In the genomic region with DNA sequence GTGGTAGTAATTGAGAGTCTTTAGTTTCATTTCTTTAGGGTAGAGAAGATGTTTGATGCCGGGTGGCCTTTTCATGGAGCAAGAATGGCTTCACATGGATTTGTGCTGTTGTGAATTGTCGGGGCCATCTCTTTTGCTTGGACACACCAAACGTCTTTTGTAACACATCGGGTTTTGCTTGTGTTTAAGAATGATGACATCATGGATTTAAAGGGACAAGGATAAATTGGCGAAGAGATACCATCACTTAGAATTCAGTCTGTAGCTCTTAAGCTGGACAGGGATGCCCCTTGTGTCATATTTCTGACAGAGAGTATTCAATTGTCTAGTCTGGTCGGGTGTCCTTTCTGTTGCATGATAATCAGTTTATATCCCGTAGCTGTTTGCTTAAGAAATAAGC, we compare ENCODE assay signal across 9 mouse cellular contexts. TPM values are rescaled to one million over a fixed set of nuclear protein-coding genes. Genes with fewer than 3 reads are reported as not detected.
A peak's percentile ranks its signal among the peaks of the same experiment; 100 is the strongest.
DNase-seq lines count a peak whose midpoint lies in the region; ATAC-seq and TF ChIP-seq lines count a peak whose summit lies in the region.
"Had no signal": no experiment of that assay in that cellular context is flagged by ENCODE, and none has a peak within 500 bp of the region (broad histone marks: within the 10 kb centered on the region; RNA-seq: fewer than 3 reads in every experiment).

No protein-coding gene starts in this region.

- H3K4me1 ChIP-seq in cerebellum, adult 2 months (ENCODE audit: control insufficient read depth, insufficient read depth, low read length), result peaks cover 9% of the 10 kb centered on the region; the same call in 1 of the 2 replicates
- H3K4me1 ChIP-seq in forebrain, embryonic 14.5 days (ENCODE audit: control insufficient read depth, insufficient read depth, low read length), result peaks cover 17% of the 10 kb centered on the region
- H3K4me1 ChIP-seq in liver, embryonic 14.5 days (replicated peaks; ENCODE audit: control insufficient read depth in 2 of 2, insufficient read depth in 2 of 2, low read length in 1 of 2), result peaks cover 12 to 21% of the 10 kb centered on the region in 2 experiments

- H3K27me3 ChIP-seq in cerebellum, adult 2 months (ENCODE audit: control insufficient read depth, insufficient read depth, low read length), result no peaks in the 10 kb centered on the region
- no peaks in the 10 kb centered on the region for H3K27me3 ChIP-seq in forebrain, embryonic 14.5 days (replicated peaks; ENCODE audit: control insufficient read depth, insufficient read depth, low read length)
- H3K27me3 ChIP-seq in liver, embryonic 14.5 days (ENCODE audit: control insufficient read depth, insufficient read depth, low read length), result no peaks in the 10 kb centered on the region

- no peak for TF ChIP-seq POLR2A in cerebellum, adult 2 months (IDR thresholded peaks at IDR 0.05; ENCODE audit: borderline replicate concordance, insufficient read depth, low read length)

- ATAC-seq in forebrain, embryonic 14.5 days, result no peak
- ATAC-seq in liver, embryonic 14.5 days (ENCODE audit: insufficient read depth), result no peak

- H3K4me3 ChIP-seq in cerebellum, adult 2 months (replicated peaks; ENCODE audit: insufficient read depth, low read depth, low read length), result peak overlapping the region; percentile 28
- H3K4me3 ChIP-seq in forebrain, embryonic 14.5 days (ENCODE audit: low read depth, low read length), result peak overlapping the region; percentile 98
- H3K4me3 ChIP-seq in liver, embryonic 14.5 days (ENCODE audit: insufficient read depth in 1 of 2, low read depth in 2 of 2, low read length in 2 of 2), result peak overlapping the region; percentile 77 to 78

- H3K27ac ChIP-seq in cerebellum, adult 2 months (ENCODE audit: insufficient read depth, low read length), result no peak overlapping the region
- H3K27ac ChIP-seq in forebrain, embryonic 14.5 days (ENCODE audit: low read depth, low read length), result no peak overlapping the region
- no peak overlapping the region; the same call in 1 of the 2 replicates for H3K27ac ChIP-seq in liver, embryonic 14.5 days

- 8% methylated on average over 7 of the region's 7 CpGs for WGBS in cerebellum, adult 2 months
- WGBS in forebrain, embryonic 14.5 days, result 14% methylated on average over 7 of the region's 7 CpGs
- WGBS in liver, embryonic 14.5 days (ENCODE audit: insufficient replicate concordance), result 29% methylated on average over 7 of the region's 7 CpGs

- H3K9me3 ChIP-seq in forebrain, embryonic 14.5 days (replicated peaks; ENCODE audit: control insufficient read depth, low read length), result no peaks in the 10 kb centered on the region
- H3K9me3 ChIP-seq in liver, embryonic 14.5 days (ENCODE audit: control insufficient read depth, low read length), result no peaks in the 10 kb centered on the region

- peak overlapping the region; percentile 98 for H3K9ac ChIP-seq in forebrain, embryonic 14.5 days (ENCODE audit: low read length)
- H3K9ac ChIP-seq in liver, embryonic 14.5 days (replicated peaks), result peak overlapping the region; percentile 90

- no peak for DNase-seq in cerebellum, adult 2 months
- no peak for DNase-seq in cerebellum, adult 9-11 months
- peak; percentile 40 for DNase-seq in 3T3-L1 (ENCODE audit: low read depth, low spot score)
- no peak for DNase-seq in forebrain, embryonic 14.5 days (ENCODE audit: low spot score)
- DNase-seq in liver, embryonic 14.5 days (ENCODE audit: low read depth in 3 of 3, low spot score in 3 of 3), result no peak
- DNase-seq in thymus, postnatal 0 days (ENCODE audit: low spot score), result no peak
- no peak for DNase-seq in Muller cell, postnatal 12 days (ENCODE audit: inconsistent ontology term)
- no peak for DNase-seq in left cerebral cortex, adult 11 months (ENCODE audit: low spot score)
- DNase-seq: thymus, adult 2 months had no signal

- TF ChIP-seq CTCF in cerebellum, adult 2 months (IDR thresholded peaks at IDR 0.05; ENCODE audit: borderline replicate concordance, insufficient read depth, low read depth, low read length), result no peak
- TF ChIP-seq CTCF in liver, embryonic 14.5 days (IDR thresholded peaks at IDR 0.05; ENCODE audit: low read depth), result no peak

- no peaks in the 10 kb centered on the region for H3K36me3 ChIP-seq in forebrain, embryonic 14.5 days (ENCODE audit: control insufficient read depth, insufficient read depth, low read length)
- H3K36me3 ChIP-seq in liver, embryonic 14.5 days (replicated peaks; ENCODE audit: control insufficient read depth, insufficient read depth, low read depth), result no peaks in the 10 kb centered on the region

- peak overlapping the region; percentile 90 for H3K4me2 ChIP-seq in forebrain, embryonic 14.5 days (ENCODE audit: low read length)
- H3K4me2 ChIP-seq in liver, embryonic 14.5 days (ENCODE audit: low read depth), result peak overlapping the region; percentile 84

- TF ChIP-seq EP300 in liver, embryonic 14.5 days (IDR thresholded peaks at IDR 0.05; ENCODE audit: low read depth), result no peak

RNA-seq across cellular contexts. Expression of a gene that starts 1.4 kb away (rescaled TPM):
- polyA plus RNA-seq in cerebellum, adult 2 months (2012; rRNA removed), result 21.1 and 21.5 TPM in 2 replicates
- 22.3 and 29.5 TPM in 2 replicates for polyA plus RNA-seq in forebrain, embryonic 14.5 days (2014; fragmentation: Nextera tagmentation; extraction: Ambion mirVana)
- 7.5 and 8.3 TPM in 2 replicates for polyA plus RNA-seq in liver, embryonic 14.5 days (2012; rRNA removed)
- polyA plus RNA-seq in liver, embryonic 14.5 days (2014; fragmentation: Nextera tagmentation; extraction: Ambion mirVana), result 17.6 and 20.6 TPM in 2 replicates
- 19.7 and 22.2 TPM in 2 replicates for polyA plus RNA-seq in thymus, postnatal 0 days (2015; fragmentation: Nextera tagmentation; extraction: Ambion mirVana)

RNA-seq across cellular contexts. Expression of a gene that starts 9.5 kb away (rescaled TPM):
- 29.2 and 29.9 TPM in 2 replicates for polyA plus RNA-seq in cerebellum, adult 2 months (2012; rRNA removed)
- polyA plus RNA-seq in forebrain, embryonic 14.5 days (2014; fragmentation: Nextera tagmentation; extraction: Ambion mirVana), result 37.0 and 38.9 TPM in 2 replicates
- polyA plus RNA-seq in liver, embryonic 14.5 days (2012; rRNA removed), result 13.3 and 14.2 TPM in 2 replicates
- 14.3 and 17.2 TPM in 2 replicates for polyA plus RNA-seq in liver, embryonic 14.5 days (2014; fragmentation: Nextera tagmentation; extraction: Ambion mirVana)
- 32.6 and 35.4 TPM in 2 replicates for polyA plus RNA-seq in thymus, postnatal 0 days (2015; fragmentation: Nextera tagmentation; extraction: Ambion mirVana)

Comparison
In these comparisons a context has a peak if more than half of its experiments do, and no peak if none do; other contexts are left out.
1. H3K4me3 ChIP-seq: peak in every context shown above with its lines; median percentile 98 in forebrain, embryonic 14.5 days; 78 in liver, embryonic 14.5 days; 28 in cerebellum, adult 2 months.